ENCODE assay signal across 9 mouse cellular contexts in genomic region chr11:6605491-6606399, GRCm38 (mm10). TPM values are rescaled to one million over a fixed set of nuclear protein-coding genes. Genes with fewer than 3 reads are reported as not detected.
A peak's percentile ranks its signal among the peaks of the same experiment; 100 is the strongest.
DNase-seq lines count a peak whose midpoint lies in the region; ATAC-seq lines count a peak whose summit lies in the region.
"Had no signal": no experiment of that assay in that cellular context is flagged by ENCODE, and none has a peak within 500 bp of the region (broad histone marks: within the 10 kb centered on the region; RNA-seq: fewer than 3 reads in every experiment).

TSS of gene Nacad (minus strand) at chr11:6606053.

- no peaks in the 10 kb centered on the region for H3K9me3 ChIP-seq in heart, embryonic 12.5 days (replicated peaks)
- H3K9me3 ChIP-seq: G1E had no signal

- 6% methylated on average over 37 of the region's 41 CpGs for WGBS in heart, embryonic 12.5 days

- peak within 1 kb of the TSS; percentile 69 for H3K4me2 ChIP-seq in heart, embryonic 12.5 days

- peaks cover 30% of the 10 kb centered on the region for H3K4me1 ChIP-seq in heart, embryonic 12.5 days (replicated peaks)

- H3K36me3 ChIP-seq in heart, embryonic 12.5 days: peaks cover 2% of the 10 kb centered on the region

- H3K4me3 ChIP-seq in heart, embryonic 12.5 days: peak within 1 kb of the TSS; percentile 38

- peak within 1 kb of the TSS; percentile 6; the same call in 1 of the 2 replicates for H3K9ac ChIP-seq in heart, embryonic 12.5 days

- no peak for DNase-seq in heart, adult 8-10 months (ENCODE audit: low spot score)
- DNase-seq in cerebellum, adult 8-10 months: peak; percentile 80
- DNase-seq in layer of hippocampus, adult 9-11 months: peak; percentile 93
- DNase-seq in right cerebral cortex, postnatal 4 days: peak; percentile 77
- DNase-seq in gastrocnemius, postnatal 10 days: no peak

- ATAC-seq in heart, embryonic 12.5 days (ENCODE audit: insufficient number of reproducible peaks, low FRiP score): 0 out of 2 replicates have a peak, but pooled peaks have one; percentile 17
- peak; percentile 82 for ATAC-seq in frontal cortex, adult (ENCODE audit: low TSS enrichment)
- ATAC-seq in megakaryocyte, adult 5-6 weeks (ENCODE audit: poor library complexity, severe bottlenecking): peak; percentile 20; the same call in 1 of the 2 replicates

- no peak within 1 kb of the TSS for H3K27ac ChIP-seq in heart, embryonic 12.5 days (ENCODE audit: poor library complexity, severe bottlenecking)

- peaks cover 65% of the 10 kb centered on the region for H3K27me3 ChIP-seq in heart, embryonic 12.5 days (replicated peaks)

RNA-seq across cellular contexts. Expression of gene Nacad, which starts in this region (rescaled TPM):
- 0.60 and 2.0 TPM in 2 replicates for polyA plus RNA-seq in heart, embryonic 12.5 days (2016; fragmentation: Nextera tagmentation; extraction: Ambion mirVana)
- under 1 TPM; 0.22 to 0.65 (median 0.50) TPM for total RNA-seq in heart, adult 8-10 months (2022)
- total RNA-seq in megakaryocyte, adult 5-6 weeks (2015): 0.23 TPM in 1 of 2 replicates, not detected in the other
- total RNA-seq in megakaryocyte, adult 5-6 weeks (2017): not detected in 2 replicates
- total RNA-seq in gastrocnemius, postnatal 10 days (2021): under 1 TPM; 0.45 to 0.65 TPM
- polyA plus RNA-seq: G1E had no signal

Comparison
In these comparisons a context has a peak if more than half of its experiments do, and no peak if none do; other contexts are left out.
1. Peak in ATAC-seq in megakaryocyte, adult 5-6 weeks; RNA of the gene not detected or under 1 TPM.
2. ATAC-seq: peak in every context shown above with its lines; median percentile 82 in frontal cortex, adult; 20 in megakaryocyte, adult 5-6 weeks; 17 in heart, embryonic 12.5 days.
3. DNase-seq: peak in cerebellum, adult 8-10 months (single experiment), layer of hippocampus, adult 9-11 months (single experiment) and right cerebral cortex, postnatal 4 days (single experiment); none in heart, adult 8-10 months (single experiment) and gastrocnemius, postnatal 10 days (single experiment).